19 mouse cellular contexts compared by ENCODE assay signal in the genomic region with DNA sequence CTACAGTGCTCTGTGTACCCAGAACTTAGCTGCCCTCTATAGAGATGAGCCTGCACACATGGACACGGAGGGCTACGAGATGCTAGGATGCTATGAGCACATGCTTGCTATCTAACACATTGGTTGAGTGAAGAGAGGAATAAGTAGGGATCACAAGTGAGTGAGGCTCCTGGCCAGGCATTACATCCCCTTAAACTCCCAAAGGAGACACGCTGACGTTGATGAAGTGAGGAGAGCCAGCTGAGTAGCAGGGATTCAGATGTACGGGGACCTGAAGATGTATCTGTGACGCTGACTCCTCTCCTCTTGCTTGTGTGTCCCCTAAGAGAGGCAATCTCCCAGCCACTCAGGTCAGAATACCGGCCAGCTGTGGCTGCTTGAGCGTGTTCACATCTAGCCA. TPM values are rescaled to one million over a fixed set of nuclear protein-coding genes. Genes with fewer than 3 reads are reported as not detected.
"Had no signal": no experiment of that assay in that cellular context is flagged by ENCODE, and none has a peak within 500 bp of the region (broad histone marks: within the 10 kb centered on the region; RNA-seq: fewer than 3 reads in every experiment).

No protein-coding gene starts in this region.

- DNase-seq: liver, postnatal 0 days; lung, adult 2 months; lung, postnatal 14 days; lung, postnatal 36 days; right cerebral cortex, postnatal 14 days; thymus, adult 2 months; thymus, postnatal 25 days; thymus, postnatal 4 days had no signal

- H3K4me2 ChIP-seq: lung, embryonic 15.5 days; midbrain, embryonic 13.5 days; midbrain, embryonic 15.5 days; neural tube, embryonic 12.5 days; stomach, embryonic 15.5 days had no signal

- H3K27me3 ChIP-seq: lung, embryonic 15.5 days; midbrain, embryonic 13.5 days; midbrain, embryonic 15.5 days; neural tube, embryonic 12.5 days; stomach, embryonic 15.5 days had no signal

- H3K36me3 ChIP-seq: lung, embryonic 15.5 days; midbrain, embryonic 13.5 days; midbrain, embryonic 15.5 days; neural tube, embryonic 12.5 days; stomach, embryonic 15.5 days had no signal

- H3K4me3 ChIP-seq: lung, embryonic 15.5 days; megakaryocyte, embryonic 14.5 days; midbrain, embryonic 13.5 days; midbrain, embryonic 15.5 days; neural tube, embryonic 12.5 days; stomach, embryonic 15.5 days had no signal

- H3K27ac ChIP-seq: lung, embryonic 15.5 days; macrophage; midbrain, embryonic 13.5 days; midbrain, embryonic 15.5 days; neural tube, embryonic 12.5 days; stomach, embryonic 15.5 days; stomach, postnatal 0 days had no signal

- ATAC-seq: liver, postnatal 0 days; lung, postnatal 0 days; midbrain, embryonic 13.5 days; midbrain, embryonic 15.5 days had no signal

- H3K9me3 ChIP-seq: lung, embryonic 15.5 days; midbrain, embryonic 13.5 days; midbrain, embryonic 15.5 days; neural tube, embryonic 12.5 days; stomach, embryonic 15.5 days had no signal

- H3K4me1 ChIP-seq: stomach, embryonic 15.5 days had no signal

- H3K9ac ChIP-seq: liver, postnatal 0 days; lung, embryonic 15.5 days; midbrain, embryonic 13.5 days; midbrain, embryonic 15.5 days; neural tube, embryonic 12.5 days; stomach, embryonic 15.5 days had no signal

RNA-seq across cellular contexts. Expression of a gene that starts 3.0 kb away (rescaled TPM):
- total RNA-seq: megakaryocyte progenitor cell, adult 5-6 weeks; monocyte, adult 5-6 weeks had no signal
